Mouse (Mus musculus): ENCODE measurements around the gene Cluap1.

- no peak for TF ChIP-seq GATA1 (IDR thresholded peaks at IDR 0.05; ENCODE audit: borderline replicate concordance, low read length)
- peak; percentile 46; the same call in 1 of the 2 replicates for TF ChIP-seq FLI1 (IDR thresholded peaks at IDR 0.05; ENCODE audit: low read length)
Measured at GRCm38 (mm10) chr16:3872216-3873047, 36.2 kb upstream of the Cluap1 start, which contains the start of gene Naa60.

All from megakaryocyte, embryonic 14.5 days (primary cell).